Mouse (Mus musculus): ENCODE measurements at regions not wholly inside any gene's neighbourhood (a gene's known extent, or its start where the extent isn't known, plus 50 kb on each side); places are given as distances from the start of the nearest gene placed in this dataset.

- no peak for TF ChIP-seq CTCF (IDR thresholded peaks at IDR 0.05; ENCODE audit: extremely low read depth, insufficient read length, insufficient replicate concordance, low read depth, low read length)
- TF ChIP-seq POLR2A (IDR thresholded peaks at IDR 0.05; ENCODE audit: low read depth, low read length), result no peak
Observed at GRCm38 (mm10) chr4:31830241-31830640, 133.7 kb upstream of the Map3k7 start.
